Mouse (Mus musculus): ENCODE results near the gene Sorcs3.

GRCm38 (mm10) chr19:48771565-48771964 lies 565.7 kb downstream of the Sorcs3 start:
- TF ChIP-seq CTCF (IDR thresholded peaks at IDR 0.05; ENCODE audit: low read depth) (no peak), EP300 (IDR thresholded peaks at IDR 0.05; ENCODE audit: low read depth) (no peak)

Data from heart, postnatal 0 days (tissue).